Mouse (Mus musculus): Measurements from ENCODE around the gene Snrnp40.

The Snrnp40 gene

DNA sequence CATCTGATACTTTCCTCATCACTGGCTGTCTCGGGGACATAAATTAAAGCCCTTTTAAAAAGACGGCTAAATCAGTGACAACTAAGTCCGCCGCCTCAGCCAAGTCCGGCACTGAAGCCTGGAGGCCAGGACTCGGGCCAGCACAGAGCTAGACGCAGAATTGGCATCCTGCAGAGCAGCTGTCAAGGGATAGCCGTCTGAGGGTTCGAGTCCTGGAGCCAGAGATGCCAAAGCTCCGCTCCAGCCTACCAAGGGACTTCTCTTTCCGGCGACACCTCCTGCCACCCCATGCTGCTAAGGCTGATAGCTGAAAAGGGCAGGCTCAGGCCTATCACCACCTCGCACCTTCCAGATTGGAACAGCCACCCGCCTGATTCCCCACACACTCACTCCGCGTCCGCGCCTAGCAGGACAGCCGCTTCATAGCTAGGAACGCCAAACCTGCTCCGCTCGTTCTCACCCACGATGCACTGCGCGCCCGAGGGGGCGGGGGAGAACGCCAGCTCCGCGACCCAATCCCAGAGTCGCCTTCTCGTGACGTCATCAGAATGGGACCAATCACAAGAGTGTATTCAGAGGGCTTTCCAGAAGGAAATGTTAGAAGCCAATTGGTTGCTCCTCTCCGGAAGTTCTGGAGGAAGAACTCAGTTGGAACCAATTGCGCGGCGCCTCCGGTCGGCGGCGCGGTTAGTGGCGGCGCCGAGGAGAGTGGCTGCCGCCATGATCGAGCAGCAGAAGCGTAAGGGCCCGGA lies at the start of gene Snrnp40, which contains the start of gene Zcchc17:
Gene Snrnp40, plus strand, starts transcription at position 647 of the 752 bp plus-strand sequence.
Gene Zcchc17, minus strand, starts transcription at position 458 of the 752 bp plus-strand sequence.
- peak; percentile 99 for DNase-seq

DNA sequence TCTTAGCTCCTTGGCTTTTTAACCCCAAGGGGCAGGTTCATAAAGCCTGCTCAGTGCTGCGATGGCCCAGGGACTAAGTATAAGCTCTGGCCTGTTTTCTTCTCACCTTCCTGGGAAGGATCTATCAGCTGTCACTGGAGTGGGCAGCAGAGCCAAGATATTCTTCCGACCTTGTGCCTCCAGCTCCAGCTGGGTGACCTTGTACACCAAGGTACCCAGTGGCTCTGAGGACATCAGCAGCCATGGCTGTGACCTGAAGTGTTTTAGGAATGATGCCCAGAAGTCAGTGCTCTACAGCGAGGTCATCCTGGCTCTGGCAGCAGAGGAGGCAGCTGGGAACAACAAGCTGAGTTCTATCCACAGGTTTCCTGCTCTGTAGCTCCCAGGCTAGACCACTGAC lies 47.4 kb upstream of the Snrnp40 start:
- no peak for DNase-seq

DNA sequence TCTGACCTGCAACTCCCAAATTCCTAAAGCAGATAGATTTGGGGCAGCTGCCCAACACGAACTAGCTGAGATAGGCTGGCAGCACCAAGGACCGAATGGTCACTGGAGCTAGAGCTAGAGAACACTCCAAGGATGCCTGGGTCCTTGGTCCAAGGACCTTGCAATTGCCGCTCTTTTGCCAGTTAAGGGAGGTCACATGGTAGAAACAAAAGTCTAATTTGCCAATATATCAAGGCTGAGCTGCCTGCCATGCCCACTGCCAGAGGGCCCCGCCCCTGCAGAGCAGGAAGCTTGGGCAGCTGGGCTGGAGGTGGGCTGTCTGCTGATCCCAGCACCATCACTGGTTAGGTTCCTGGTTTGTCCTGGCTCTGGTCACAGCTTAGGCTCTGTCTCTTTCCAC lies 46.4 kb upstream of the Snrnp40 start:
- no peak for DNase-seq

DNA sequence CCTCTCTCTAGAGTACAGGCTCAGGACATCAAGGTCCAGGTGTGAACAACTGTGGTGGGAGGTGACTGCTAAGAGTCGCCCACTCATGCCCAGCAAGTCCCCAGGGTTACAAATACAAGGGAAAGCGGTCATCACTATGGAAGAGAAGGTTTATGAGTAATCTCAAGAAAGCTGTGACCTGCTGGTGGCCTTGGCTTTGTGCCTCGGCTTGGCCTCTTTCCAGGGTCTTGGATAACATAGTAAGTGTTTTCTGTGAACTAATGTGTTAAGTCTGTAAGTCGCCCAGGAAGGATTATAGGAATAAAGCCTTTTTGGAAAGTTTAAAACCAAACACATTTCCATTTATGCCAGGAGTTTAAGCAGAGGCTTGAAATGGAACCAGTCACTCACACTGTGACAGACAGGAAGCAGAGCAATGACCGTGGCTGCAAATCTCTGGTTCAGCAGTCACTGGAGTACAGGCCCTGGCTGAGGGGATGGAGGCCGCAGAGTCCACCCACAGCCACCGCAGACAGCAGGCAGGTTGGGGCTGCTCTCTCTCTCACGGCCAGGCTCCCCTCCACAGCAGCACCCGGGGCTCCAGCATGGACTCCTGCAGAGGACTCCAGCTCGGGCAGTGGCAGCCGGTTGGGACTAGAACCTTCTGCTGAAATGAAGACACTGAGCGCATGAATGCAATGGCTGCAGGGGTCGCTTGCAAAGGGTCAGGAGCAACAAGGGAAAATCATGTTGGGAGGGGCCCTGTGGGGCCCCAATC lies 44.0 kb upstream of the Snrnp40 start:
- DNase-seq, result peak; percentile 45

DNA sequence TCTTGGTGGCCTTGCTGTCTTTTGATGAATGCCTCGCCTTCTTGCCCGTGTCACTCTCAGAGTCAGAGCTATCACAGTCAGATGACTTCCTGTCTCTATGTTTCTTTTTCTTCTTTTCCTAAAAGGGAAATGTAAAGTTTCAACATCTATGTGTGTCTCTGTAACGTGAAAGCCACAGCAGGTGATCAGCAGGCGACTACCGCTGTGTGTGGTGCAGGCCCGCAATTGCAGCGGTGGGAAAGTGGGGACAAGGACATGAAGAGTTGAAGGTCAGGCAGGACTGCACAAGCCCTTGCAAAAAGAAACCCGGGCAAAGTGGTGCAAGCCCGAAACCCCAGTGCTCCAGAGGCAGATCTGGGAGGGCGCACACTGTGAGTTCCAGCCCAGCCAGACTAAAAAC lies 43.2 kb upstream of the Snrnp40 start:
- no peak for DNase-seq

DNA sequence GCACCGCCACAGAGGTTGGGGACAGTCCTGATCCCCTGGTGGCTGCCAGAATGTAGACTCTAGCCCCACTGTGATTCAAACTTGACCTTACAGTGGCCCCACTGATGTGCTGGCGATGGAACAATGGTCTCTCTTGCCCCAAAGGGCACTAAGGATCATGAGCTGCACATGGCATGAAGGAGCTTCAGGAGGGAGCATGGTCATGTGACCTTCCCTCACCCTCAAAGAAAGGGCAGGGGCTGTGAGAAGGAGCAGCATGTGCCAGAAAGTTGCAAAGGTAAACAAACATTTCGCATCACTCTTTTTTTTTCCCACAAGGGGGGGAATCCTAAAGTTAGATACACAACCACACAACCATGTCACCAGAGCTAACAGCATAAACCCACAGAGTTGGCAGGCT lies 41.8 kb upstream of the Snrnp40 start:
- DNase-seq, result no peak

DNA sequence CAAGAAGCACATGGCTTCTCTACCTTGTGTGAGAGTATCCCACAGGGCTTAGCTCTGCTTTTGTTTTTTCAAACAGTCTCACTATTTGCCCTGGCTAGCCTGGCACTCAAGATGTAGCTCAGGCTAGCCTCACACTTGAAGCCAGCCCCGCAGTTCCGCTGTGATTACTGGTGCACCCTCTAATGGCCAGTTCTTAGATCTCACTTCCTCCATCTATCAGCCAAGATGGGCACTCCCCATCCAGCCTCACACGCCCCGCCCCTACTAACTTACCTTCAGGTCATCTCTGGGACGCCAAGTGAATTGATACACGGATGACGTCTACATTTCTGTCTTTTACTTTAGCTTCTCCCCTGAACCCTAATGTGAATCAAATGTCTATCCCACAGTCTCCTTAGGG lies 40.4 kb upstream of the Snrnp40 start:
- no peak for DNase-seq

DNA sequence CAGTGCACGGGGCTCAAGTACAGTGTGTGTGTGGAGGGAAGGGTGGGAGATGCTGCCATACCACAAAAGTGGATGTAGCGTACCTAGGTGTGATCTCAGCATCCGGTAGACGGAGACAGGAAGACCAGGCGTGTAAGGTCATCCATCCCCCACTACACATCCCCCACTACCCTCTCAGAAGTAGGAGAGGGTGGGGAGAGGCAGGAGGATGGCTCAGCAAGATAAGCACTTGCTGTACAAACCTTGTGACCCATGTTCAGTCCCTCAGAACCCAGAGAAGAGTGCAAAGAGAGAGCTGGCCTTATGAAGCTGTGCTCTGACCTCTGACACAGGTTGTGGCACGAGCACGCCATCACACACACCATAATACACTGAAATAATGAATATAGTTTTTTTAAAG lies 38.3 kb upstream of the Snrnp40 start:
- DNase-seq, result no peak

DNA sequence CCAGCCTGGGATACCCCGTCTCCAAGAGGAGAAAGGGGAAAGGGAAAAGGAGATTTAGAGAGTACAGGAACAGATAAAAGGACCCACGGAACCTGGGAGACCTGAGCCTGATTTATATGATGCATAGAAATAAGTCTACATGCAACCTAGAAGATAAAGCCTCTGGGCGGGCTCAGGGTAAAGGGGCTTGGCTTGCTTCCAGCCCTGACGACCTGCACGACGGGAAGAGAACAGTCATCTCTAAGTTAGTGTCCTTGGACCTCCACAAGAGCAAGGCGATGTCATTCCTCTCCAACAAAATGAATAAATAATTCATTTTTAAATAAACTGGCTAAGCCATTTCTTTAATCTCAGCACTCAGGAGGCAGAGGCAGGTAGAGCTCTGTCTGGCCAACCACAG lies 37.4 kb upstream of the Snrnp40 start:
- no peak for DNase-seq

DNA sequence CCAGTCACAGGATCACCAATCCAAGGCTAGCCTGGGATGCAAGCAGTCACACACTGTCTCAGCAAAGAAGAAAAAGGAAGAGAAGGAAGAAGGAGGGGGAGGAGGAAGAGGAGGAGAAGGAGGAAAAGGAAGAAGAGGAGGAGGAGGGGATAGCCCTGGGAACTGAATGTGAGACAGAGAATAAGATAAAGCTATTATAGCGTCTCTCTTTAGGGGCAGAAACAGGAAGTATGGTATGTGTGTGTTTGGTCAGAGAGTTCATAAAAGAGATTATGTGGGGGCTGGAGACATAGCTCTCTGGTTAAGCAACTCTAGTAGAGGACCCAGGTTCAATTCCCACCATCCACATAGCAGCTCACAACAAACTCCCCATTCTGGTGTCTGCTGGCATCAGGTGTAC lies 36.8 kb upstream of the Snrnp40 start:
- no peak for DNase-seq

DNA sequence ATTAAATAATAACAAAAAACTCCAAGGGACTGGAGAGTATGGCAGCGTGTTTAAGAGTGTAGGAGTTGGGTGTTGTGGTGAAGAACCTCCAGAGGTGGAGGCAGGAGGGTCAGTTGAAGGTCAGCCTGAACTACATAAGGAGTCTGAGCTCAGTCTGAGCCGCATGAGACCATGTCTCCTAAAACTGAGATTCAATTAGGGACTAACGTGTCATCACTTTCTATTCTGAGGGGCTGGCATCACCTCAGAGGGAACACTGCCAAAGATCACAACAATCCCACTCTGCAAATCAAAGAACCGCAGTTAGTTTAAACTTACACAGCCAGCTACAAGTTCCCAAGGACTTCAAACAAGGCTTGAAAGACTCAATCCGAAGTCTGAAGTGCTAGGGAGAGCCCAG lies 36.3 kb upstream of the Snrnp40 start:
- DNase-seq, result no peak

DNA sequence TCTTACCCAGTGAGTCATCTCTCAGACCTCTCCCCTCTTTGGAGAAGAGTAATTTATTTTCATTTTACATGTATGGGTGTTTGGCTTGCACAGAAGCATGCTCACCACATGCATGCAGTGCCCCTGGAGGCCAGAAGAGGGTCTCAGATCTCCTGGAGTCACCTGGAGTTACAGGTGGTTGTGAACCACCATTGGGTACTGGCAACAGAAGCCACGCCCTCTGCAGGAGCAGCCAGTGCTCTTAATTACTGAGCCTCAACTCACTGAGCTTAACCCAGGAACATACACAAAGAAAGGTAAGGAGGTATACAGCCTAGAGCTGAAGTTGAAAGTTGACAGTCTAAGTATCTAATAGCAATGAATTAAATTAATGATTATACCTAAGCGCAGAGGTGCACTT lies 34.5 kb upstream of the Snrnp40 start:
- no peak for DNase-seq

DNA sequence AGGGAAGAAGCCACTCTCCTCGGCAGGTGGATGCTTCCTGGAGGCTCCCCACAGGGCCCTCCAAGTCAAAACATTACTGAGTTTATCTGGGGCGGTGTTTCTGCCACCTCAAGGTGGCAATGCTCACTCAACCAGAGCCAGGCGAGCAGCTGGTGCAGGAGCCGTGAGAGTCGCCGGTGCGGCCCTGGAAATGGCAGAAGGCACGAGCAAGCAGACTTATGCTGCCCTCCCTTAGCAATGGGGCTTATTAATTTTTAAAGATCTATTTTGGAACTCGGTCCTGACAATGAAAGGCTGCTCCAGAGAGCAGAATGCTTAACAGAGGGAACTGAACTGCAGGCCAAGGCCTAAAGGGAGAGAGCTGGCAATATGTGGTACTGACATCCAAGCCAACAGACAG lies 32.6 kb upstream of the Snrnp40 start:
- DNase-seq, result peak; percentile 70

DNA sequence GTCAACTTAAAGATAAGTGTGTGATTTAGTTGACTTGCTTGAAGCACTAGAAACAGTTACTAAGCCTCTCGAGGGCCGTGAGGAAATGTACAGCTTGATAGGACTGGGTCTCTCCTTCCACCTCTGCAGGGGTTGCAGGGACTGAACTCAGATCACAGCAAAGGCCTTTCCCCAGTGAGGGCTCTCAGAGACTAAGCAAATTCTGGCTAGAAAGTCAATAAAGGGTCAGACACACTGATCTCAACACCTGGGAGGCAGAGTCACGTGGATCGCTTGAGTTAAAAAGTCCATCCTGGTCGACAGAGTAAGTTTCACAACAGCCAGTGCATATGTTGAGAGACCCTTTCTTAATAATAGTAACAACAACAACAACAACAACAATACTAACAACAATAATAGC lies 24.1 kb upstream of the Snrnp40 start:
- no peak for DNase-seq

DNA sequence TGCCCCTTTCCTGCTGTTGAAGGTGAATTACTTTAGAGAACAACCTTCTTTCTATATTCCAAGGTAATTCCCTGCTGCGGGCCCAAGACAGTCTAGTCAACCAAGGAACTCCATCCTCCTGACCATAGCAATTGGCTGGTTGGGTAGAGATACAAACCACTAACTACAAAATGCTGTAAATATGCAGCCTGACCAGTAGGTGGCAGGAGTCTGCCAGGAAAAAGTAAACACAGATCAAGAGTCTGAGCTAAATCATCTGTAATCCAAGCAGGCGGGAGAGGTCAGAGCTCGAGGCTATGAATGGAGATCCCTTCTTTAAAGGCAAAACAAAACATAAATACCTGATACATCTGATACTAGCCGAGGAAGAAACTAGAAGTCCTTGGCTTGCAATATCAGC lies 18.2 kb upstream of the Snrnp40 start:
- peak; percentile 57 for DNase-seq

DNA sequence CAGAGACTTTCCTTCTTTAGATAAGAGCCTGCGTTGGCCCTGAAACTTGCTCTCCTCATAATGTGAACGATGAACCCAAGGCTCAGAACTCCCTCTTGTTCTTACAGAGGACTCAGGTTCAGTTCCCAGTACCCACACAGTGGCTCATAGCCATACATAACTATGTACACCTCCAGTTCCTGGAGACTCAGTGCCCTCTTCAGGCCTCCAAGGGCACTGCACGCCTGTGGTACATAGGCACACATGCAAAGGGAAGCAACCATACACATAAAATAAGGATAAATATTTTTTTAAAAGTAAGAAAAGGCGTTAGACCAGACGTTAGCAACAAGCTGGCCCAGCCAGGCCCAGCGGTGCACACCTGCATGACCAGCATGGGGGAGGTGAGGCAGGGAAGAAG lies 10.3 kb upstream of the Snrnp40 start:
- DNase-seq, result no peak

DNA sequence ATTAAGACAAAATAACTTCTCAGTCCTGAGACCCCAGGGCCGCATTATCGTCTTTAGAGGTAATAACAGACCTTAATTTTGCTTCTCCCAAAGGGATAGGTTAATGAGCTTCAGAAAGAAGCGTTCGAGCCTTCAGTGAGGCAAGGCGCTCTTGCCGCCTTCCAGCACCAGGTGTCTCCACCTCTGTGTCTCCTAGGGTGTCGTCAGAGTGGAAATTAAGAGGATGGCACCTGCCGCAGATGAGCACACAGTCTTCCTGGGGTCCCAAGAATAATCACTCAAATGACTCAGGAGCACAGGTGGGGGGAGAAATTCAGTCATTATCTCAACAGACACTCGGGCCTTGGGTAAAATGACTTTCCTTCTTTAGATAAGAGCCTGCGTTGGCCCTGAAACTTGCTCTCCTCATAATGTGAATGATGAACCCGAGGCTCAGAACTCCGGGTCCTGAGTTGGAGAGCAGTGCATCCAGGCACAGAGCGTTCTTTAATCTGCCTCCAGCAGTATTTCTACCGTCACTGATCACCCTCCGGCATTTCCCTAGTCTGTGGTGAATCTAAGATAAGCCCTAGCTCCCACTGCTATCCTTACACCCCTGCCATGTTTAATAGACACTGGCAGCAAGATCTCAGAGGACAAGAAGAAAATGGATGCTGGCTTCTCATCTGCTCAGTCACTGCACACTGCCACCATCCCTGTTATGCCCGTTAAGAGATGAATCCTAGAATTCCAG lies 9.1 kb upstream of the Snrnp40 start:
- DNase-seq, result no peak

DNA sequence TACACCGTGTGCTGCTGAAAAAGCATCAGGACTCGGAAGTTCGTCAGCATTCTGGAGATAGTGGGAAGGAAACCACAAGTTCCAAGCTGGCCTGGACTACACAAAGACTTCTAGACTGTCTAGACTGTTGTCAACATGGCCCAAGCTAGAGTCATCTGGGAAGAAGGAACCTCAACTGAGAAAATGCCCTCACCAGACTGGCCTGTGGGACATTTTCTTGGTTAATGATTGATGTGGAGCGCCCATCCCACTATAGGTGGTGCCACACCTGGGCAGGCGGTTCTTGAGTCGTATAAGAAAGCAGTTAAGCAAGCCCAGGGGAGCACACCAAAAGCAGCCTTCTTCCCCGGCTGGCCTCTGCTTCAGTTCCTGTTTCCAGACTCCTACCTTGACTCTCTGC lies 7.3 kb upstream of the Snrnp40 start:
- DNase-seq, result no peak

DNA sequence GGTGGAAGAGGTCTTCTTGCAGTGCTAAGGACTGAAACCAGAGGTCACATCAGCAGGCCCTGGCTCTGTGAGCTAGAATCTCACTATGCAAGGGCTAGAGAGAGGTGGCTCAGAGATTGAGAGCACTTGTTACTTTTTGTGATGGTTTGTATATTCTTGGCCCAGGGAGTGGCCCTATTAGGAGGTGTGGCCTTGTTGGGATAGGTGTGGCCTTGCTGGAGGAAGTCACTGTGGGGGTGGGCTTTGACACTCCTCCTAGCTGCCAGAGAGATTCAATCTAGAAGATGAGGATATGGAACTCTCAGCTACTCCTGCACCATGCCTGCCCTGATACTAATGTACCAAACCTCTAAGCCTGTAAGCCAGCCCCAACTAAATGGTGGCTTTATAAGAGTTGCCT lies 2.0 kb upstream of the Snrnp40 start:
- DNase-seq, result no peak

DNA sequence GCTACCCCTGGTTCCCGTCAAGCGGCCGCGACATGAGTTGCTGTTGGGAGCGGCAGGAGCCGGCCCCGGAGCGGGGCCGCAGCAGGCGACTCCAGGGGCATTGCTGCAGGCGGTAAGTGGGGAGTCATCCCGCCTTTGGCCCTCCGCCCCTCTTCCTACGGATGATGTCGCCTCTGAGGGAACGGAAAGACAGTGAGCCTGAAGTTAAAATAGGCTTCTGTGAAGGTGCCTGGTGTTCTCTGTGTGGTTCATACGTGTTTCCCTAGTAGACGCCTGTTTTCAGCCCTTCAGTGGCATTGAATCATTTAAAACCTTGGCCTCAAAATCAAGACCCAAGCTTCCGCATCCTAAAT lies 282 bp downstream of the Snrnp40 start:
- no peak for DNase-seq

DNA sequence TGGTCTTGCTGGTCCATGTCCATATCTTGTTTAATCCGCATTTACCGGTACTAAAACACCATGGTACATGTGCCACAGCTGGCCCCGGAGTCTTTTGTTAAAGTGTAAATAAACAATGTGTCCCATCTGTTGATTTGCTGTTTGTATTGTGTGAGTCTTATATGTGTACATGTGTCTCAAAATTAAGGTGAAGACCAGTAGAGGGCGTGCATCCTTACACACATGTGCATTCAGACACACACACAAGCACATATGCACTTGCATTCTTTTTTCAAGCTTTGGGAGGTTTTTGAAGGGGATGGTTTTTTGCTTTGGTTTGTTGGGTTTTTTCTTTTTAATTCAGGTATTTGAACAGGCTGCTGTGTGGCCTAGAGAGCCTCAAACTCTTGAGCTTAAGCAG lies 16.7 kb downstream of the Snrnp40 start:
- no peak for DNase-seq

DNA sequence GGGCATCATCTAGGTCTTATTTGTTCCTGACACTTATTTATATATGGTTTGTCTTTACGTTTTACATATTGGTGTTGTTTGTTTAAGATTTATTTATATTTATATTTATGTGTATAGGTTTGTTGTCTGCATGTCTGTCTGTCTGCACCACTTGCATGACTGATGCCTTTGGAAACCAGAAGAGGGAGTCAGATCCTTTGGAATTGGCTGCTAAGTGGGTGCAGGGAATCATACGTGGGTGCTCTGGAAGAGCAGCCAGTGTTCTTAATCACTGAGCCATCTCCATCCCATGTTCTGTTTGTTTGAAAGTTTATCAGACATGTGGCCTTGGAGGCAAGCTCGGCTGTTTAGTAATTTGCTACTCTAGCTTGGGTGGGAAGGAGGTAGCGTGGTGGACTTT lies 17.6 kb downstream of the Snrnp40 start:
- no peak for DNase-seq

DNA sequence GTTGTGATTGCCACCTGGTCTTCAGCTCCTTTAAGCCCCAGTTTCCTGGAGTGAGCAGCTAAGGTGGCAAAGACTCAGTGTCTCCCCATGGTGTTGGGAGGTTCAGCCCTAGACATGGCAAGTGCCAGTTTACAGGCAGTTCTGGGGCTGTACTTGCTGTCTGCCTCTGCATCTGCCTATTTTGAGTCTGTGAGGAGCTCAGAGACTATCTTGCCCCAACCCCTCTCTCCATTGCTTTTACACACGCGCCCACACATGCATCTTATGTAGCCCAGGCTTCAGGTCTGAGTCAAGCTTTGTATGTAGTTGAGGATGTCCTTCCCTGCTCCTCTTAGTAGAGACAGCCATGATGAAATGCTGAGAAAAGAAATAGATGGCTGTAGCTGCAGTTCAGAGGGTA lies 19.2 kb downstream of the Snrnp40 start:
- DNase-seq, result no peak

DNA sequence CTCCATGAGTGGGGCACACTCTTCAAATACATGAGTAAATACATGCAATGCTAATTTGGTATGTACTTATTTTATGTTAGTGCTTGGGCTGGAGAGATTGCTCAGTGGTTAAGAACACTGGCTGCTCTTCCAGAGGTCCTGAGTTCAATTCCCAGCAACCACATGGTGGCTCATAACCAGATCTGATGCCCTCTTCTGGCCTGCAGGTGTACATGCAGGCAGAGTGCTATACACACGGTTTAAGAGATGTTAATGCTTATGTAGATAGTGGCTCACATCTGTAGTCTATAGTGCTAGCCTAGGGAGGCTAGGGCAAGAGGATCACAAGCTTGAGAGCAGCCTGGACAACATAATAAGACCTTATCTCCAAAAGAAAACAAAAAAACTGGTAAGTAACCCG lies 20.5 kb downstream of the Snrnp40 start:
- no peak for DNase-seq

Measured in cerebellum, adult 8-10 months (tissue).